Mouse (Mus musculus) heart, embryonic 12.5 days (tissue): Measurements from ENCODE around the gene Ppp2r3a. TPM values are rescaled to one million over a fixed set of nuclear protein-coding genes. Genes with fewer than 3 reads are reported as not detected.

Source experiments
- ATAC-seq: fragments of 200-750 bp; cut with Nextera tagmentation; 2 replicates; pipeline ENCODE4 v1.8.0; 2017; ENCODE audit warnings: moderate TSS enrichment, moderate library complexity; ENCODE audit not compliant: insufficient number of reproducible peaks, low FRiP score
- H3K27ac ChIP-seq: fragments of 300-500 bp; sonication (generic); 2 replicates; pipeline ENCODE4 v1.5.1; 2016; ENCODE audit warnings: mild to moderate bottlenecking, moderate library complexity; ENCODE audit not compliant: poor library complexity, severe bottlenecking
- H3K27me3 ChIP-seq: fragments of 300-500 bp; sonication (generic); replicated peaks from 2 replicates; pipeline ENCODE4 v1.6.1; 2016; ENCODE audit warnings: mild to moderate bottlenecking, moderate library complexity
- H3K36me3 ChIP-seq: fragments of 300-500 bp; sonication (generic); 2 replicates; pipeline ENCODE4 v1.6.1; 2016; ENCODE audit warnings: mild to moderate bottlenecking, moderate library complexity
- H3K4me1 ChIP-seq: fragments of 300-500 bp; sonication (generic); replicated peaks from 2 replicates; pipeline ENCODE4 v1.6.1; 2016; ENCODE audit warnings: mild to moderate bottlenecking
- H3K4me2 ChIP-seq: fragments of 300-500 bp; sonication (generic); 2 replicates; pipeline ENCODE4 v1.6.1; 2016; ENCODE audit warnings: mild to moderate bottlenecking, moderate library complexity
- H3K4me3 ChIP-seq: fragments of 300-500 bp; sonication (generic); 2 replicates; pipeline ENCODE4 v1.5.1; 2016; ENCODE audit warnings: mild to moderate bottlenecking
- H3K9ac ChIP-seq: fragments of 300-500 bp; sonication (generic); 2 replicates; pipeline ENCODE4 v1.6.1; 2016; ENCODE audit warnings: mild to moderate bottlenecking, moderate library complexity
- H3K9me3 ChIP-seq: fragments of 300-500 bp; sonication (generic); replicated peaks from 2 replicates; pipeline ENCODE4 v1.6.1; 2016; ENCODE audit warnings: mild to moderate bottlenecking, moderate library complexity
- WGBS: fragments of 180-500 bp; shearing (Covaris S2); methylation state at CpG from one replicate; pipeline ENCODE4 v1.1.7; 2016; 5-methylcytosine and 5-hydroxymethylcytosine counted together
- polyA plus RNA-seq: library from polyadenylated mRNA; unstranded; fragments of >200 nt; fragmentation: Nextera tagmentation; extraction: Ambion mirVana; gene quantifications from 2 replicates; pipeline ENCODE4 v1.2.1, GENCODE M21; 2016

Ppp2r3a gene
- 80.5 and 83.7 TPM in 2 replicates for polyA plus RNA-seq

DNA sequence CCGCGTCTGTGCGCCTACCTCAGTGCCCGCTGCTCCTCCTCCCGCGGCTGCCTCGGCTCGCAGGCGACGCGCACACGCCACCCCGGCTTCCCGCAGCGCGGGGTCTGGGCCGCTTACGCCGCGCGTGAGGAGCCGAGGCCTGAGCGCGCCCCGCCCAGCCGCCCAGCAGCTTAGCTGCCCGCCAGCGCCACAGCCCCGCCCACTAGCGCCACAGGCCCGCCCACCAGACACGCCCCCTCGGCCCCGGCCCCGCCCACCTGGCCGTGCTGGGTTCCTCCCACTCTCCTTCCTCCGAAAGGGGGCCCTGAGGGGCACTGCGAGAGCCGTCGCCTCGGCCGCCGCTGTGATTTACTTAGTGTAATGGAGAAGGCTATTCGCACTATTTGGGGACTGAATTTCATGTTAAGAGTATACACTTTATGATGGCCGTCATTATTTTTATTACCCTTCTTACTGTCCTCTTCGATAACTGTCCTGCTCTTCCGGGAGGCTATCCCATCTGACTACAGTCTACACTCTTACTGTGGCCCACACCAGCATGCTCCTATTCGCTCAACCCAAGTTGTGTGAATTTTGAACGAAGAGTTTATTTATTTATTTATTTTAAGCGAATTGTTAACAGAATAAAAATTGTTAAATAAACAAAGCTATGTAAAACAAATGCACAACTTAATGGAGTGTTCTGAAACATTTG is at the start of gene Ppp2r3a:
Gene Ppp2r3a (minus strand): TSS at position 152 of the 694 bp plus-strand sequence.
- Histone ChIP-seq H3K4me1 (peaks cover 14% of the 10 kb centered on the region), H3K27ac (peak within 1 kb of the TSS; percentile 99), H3K9me3 (no peaks in the 10 kb centered on the region), H3K36me3 (no peaks in the 10 kb centered on the region), H3K9ac (peak within 1 kb of the TSS; percentile 89), H3K27me3 (no peaks in the 10 kb centered on the region), H3K4me2 (peak within 1 kb of the TSS; percentile 80), H3K4me3 (peak within 1 kb of the TSS; percentile 92)
- peak; percentile 94 for ATAC-seq
- WGBS, result 1% methylated on average over 49 of the region's 50 CpGs

DNA sequence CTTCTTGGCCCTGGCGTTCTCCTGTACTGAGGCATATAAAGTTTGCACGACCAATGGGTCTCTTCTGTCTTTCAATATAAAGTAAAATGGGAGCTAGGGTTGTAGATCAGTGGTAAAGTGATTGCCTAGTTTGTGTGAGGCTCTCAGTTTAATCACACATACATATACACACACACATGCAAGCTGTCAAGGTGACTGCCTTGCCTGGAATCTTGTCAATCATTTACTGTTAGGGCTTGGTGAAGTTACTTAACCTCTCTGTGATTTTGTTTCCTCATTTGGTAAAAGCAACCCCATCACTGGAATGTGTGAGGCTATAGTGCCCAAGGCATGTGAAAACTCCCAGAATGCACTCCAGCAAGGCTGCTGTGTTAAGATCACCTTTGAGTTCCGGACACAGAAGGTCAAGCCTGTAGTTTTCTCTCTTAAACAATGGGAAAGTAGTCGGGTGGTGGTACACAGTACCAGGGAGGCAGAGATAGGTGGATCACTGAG is 48.9 kb upstream of the Ppp2r3a start:
- WGBS, result 78% methylated on average over 4 of the region's 4 CpGs
- no peak for ATAC-seq

DNA sequence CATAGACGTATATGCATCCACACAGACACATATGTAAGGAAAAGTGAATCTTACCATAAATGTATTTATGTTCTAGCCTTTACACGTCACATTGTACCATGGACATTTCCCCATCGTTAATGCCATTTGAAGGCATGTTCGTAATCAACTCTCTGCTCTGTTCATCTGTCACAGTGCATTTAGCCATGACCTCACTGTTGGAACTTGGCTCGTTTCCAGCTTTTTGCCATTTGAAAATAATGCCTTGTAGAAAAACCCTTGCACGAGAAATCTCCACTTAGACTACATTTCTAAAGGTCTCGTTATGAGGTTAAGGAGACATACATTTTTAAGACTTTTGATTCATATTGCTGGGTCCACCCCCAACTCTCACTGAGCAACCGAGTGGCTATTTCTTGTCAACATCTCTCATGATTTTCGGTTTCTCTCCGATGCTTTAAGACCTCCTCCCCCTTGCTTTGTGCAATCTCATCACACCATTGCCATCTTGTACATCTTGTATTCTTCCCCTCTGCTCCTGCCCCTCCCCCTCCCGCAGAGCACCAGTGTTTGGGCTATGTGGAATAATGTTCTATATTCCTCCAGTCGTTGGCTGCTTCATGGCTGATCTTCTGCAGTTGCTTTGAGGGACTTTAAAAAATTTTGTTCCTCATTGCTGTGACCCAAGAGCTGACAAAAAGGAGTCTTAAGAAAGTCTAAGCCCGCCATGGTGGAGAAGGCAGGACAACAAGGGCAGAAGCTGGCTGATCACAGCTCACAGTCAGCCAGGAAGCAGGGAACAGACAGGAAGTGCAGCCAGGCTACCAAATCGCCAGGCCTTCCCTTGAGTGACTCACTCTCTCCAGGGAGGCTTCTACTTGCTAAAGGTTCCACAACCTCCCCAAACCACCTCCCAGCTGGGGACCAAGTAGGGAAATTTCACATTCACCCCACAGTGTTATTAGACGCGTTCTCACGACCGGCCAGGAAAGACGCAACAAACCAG is 40.4 kb upstream of the Ppp2r3a start:
- H3K9ac ChIP-seq, result no peak overlapping the region

More for the DNA sequence above, 48.9 kb upstream of the Ppp2r3a start:
- Histone ChIP-seq H3K36me3 (no peaks in the 10 kb centered on the region), H3K27me3 (no peaks in the 10 kb centered on the region), H3K4me3 (no peak overlapping the region), H3K4me2 (no peak overlapping the region), H3K9ac (no peak overlapping the region), H3K4me1 (no peaks in the 10 kb centered on the region), H3K27ac (no peak overlapping the region), H3K9me3 (peaks cover 3% of the 10 kb centered on the region; the same call in 1 of the 2 replicates)

DNA sequence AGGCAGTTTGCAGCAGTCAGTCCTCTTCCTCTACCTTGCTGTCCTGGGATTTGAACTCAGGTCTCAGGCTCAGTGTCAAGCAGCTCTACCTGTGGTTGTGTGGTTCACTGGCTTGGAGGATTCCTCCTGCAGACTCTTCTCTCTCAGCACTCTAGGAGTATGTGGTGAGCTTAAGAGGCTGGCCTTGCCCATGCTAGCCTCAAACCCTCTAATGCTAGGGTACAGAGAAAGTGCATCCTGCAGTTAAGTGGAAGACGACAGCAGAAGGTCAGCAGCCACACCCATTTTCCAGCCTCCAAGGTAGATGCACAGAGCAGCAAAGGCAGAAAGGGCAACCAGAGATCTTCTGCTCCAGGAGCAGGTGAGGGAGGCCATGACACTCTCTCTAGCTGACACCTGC is 39.3 kb upstream of the Ppp2r3a start:
- WGBS, result 74% methylated on average over 1 of the region's 1 CpGs
- no peak for ATAC-seq
- no peak overlapping the region for H3K27ac ChIP-seq

More for the DNA sequence above, 40.4 kb upstream of the Ppp2r3a start:
- H3K27ac ChIP-seq, result no peak overlapping the region
- H3K36me3 ChIP-seq, result no peaks in the 10 kb centered on the region
- 0 out of 2 replicates have a peak, but pooled peaks cover 11% of the 10 kb centered on the region for H3K4me1 ChIP-seq
- ATAC-seq, result no peak
- H3K27me3 ChIP-seq, result no peaks in the 10 kb centered on the region
- 73% methylated on average over 19 of the region's 19 CpGs for WGBS
- H3K4me3 ChIP-seq, result no peak overlapping the region
- H3K4me2 ChIP-seq, result no peak overlapping the region
- peaks cover 5% of the 10 kb centered on the region; the same call in 1 of the 2 replicates for H3K9me3 ChIP-seq

DNA sequence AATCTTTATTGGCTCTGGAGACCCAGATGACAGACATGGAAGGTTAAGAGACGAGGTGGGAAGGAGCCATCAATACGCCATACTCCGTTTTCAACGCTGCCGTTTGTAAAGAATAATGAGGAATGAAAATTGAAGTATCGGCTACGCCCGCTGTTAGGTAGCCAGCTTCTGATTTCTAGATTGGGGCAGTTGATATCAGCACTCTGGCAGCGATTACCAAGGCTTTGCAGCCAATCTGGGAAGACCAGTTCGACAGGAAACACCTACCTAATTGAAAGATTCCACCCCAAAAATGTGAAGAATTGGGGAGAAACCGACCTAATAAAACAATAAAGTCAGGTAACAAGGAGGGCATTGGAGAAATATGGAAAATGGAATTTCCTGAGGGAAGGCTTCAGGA is 38.2 kb upstream of the Ppp2r3a start:
- Histone ChIP-seq H3K36me3 (no peaks in the 10 kb centered on the region), H3K9me3 (peaks cover 5% of the 10 kb centered on the region; the same call in 1 of the 2 replicates), H3K27ac (no peak overlapping the region), H3K4me2 (no peak overlapping the region), H3K4me1 (0 out of 2 replicates have a peak, but pooled peaks cover 11% of the 10 kb centered on the region), H3K27me3 (no peaks in the 10 kb centered on the region), H3K4me3 (no peak overlapping the region), H3K9ac (no peak overlapping the region)
- ATAC-seq, result no peak
- 76% methylated on average over 11 of the region's 11 CpGs for WGBS

More for the DNA sequence above, 39.3 kb upstream of the Ppp2r3a start:
- Histone ChIP-seq H3K9me3 (peaks cover 5% of the 10 kb centered on the region; the same call in 1 of the 2 replicates), H3K4me2 (no peak overlapping the region), H3K4me1 (0 out of 2 replicates have a peak, but pooled peaks cover 11% of the 10 kb centered on the region), H3K4me3 (no peak overlapping the region), H3K36me3 (no peaks in the 10 kb centered on the region), H3K27me3 (no peaks in the 10 kb centered on the region), H3K9ac (no peak overlapping the region)

DNA sequence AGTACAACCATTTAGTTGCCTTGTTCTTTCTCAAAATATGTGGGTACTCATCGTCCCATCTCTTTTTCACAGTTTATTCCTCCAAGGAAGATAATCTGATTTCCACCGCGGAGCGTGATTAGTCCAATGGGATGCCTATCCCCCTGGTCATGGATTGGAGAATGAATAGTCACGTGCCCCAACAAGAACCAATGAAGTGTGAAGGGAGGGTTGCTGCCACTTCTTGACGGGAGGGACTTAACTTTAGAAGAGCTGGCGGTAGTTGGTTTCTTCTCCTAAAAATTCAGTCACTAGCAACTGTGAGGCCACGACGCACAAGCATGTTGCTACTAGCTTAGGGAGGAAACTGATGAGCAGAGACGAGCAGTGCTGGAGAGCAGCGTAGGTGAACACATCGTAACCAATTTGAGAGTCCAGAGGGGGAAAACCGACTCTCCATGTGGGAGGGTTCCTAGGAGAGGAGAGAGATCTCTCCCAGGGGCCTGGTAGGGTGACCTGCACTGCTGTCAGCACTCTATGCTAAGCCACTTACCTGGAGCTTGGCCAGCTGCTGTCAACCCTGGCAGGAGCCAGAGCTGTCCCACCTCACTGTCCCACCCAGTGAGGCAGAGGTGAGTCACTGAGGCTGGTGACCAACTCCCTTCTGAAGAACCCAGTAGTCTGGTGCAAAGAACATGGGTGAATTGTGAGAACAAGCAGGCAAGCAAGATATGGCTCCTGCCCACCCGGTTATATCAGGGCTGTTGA is 37.5 kb upstream of the Ppp2r3a start:
- Histone ChIP-seq H3K36me3 (no peaks in the 10 kb centered on the region), H3K4me3 (no peak overlapping the region), H3K4me1 (0 out of 2 replicates have a peak, but pooled peaks cover 11% of the 10 kb centered on the region), H3K9ac (no peak overlapping the region), H3K27me3 (no peaks in the 10 kb centered on the region), H3K4me2 (no peak overlapping the region), H3K27ac (no peak overlapping the region), H3K9me3 (peaks cover 5% of the 10 kb centered on the region; the same call in 1 of the 2 replicates)
- WGBS, result 79% methylated on average over 14 of the region's 14 CpGs
- ATAC-seq, result no peak

DNA sequence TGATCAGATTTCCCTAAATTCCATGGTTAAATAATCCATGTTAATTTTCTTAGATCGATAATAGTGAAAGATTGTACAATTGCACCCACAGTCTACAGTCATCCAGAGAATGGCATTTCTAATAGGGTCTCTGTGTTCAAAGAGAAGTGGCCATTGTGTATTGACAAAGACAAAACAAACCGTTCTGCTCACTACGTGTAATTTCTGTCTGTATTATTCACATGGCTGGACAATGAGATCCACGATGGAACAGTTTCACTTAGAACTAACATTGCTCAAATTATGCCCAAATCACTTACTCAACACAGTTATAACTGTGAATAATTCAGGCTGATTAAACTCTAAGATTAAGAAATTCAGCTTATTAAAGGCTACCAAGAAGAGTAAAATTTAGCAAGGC is 35.2 kb upstream of the Ppp2r3a start:
- Histone ChIP-seq H3K9ac (no peak overlapping the region), H3K4me2 (no peak overlapping the region), H3K36me3 (no peaks in the 10 kb centered on the region), H3K4me3 (no peak overlapping the region), H3K27ac (no peak overlapping the region), H3K9me3 (no peaks in the 10 kb centered on the region), H3K27me3 (no peaks in the 10 kb centered on the region), H3K4me1 (0 out of 2 replicates have a peak, but pooled peaks cover 5% of the 10 kb centered on the region)
- ATAC-seq, result no peak
- 82% methylated on average over 4 of the region's 4 CpGs for WGBS

DNA sequence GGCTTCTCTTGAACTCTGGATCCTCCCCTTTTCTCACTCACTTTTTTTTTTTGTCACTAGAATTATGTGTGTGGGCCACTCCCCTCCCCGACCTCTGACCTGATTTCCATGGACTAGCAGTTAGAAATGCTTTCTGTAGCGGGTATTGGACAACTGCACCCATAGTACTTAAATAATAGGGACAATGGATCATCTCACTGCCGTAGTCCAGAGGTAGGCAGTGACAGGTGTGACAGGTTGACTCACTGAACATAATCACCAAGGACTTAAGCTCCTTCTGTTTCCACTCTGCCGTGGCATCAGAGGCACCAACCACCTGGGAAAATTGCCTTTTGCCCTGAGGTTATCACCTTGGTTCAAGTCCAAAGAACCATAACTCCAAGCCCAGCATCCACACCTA is 32.5 kb upstream of the Ppp2r3a start:
- ATAC-seq, result no peak
- H3K4me1 ChIP-seq, result no peaks in the 10 kb centered on the region
- H3K9me3 ChIP-seq, result no peaks in the 10 kb centered on the region
- WGBS, result 81% methylated on average over 4 of the region's 4 CpGs
- H3K9ac ChIP-seq, result no peak overlapping the region
- H3K27me3 ChIP-seq, result no peaks in the 10 kb centered on the region
- no peak overlapping the region for H3K27ac ChIP-seq
- no peaks in the 10 kb centered on the region for H3K36me3 ChIP-seq
- H3K4me2 ChIP-seq, result no peak overlapping the region
- H3K4me3 ChIP-seq, result no peak overlapping the region

DNA sequence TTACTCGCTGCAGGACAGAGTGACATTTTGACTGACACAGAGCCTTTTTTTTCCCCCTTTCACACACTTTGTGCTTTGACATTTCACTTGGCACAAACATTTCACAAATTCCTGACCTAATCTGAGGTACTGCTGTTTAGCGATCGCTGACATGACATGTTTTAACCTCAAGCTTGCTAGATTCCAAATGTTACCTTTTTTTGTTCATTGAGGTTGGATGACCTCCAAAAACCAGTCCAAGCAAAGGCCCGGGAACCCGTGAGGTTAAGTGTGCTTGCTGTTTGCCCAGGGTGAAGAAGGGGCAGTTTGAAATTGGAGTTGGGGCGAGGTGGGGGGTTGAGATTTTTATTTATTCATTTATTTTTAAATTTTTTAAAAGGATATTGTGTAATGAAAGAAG is 31.1 kb upstream of the Ppp2r3a start:
- H3K4me1 ChIP-seq, result no peaks in the 10 kb centered on the region
- no peaks in the 10 kb centered on the region for H3K27me3 ChIP-seq
- no peaks in the 10 kb centered on the region for H3K9me3 ChIP-seq
- H3K9ac ChIP-seq, result no peak overlapping the region
- H3K27ac ChIP-seq, result no peak overlapping the region
- no peak for ATAC-seq
- H3K4me2 ChIP-seq, result no peak overlapping the region
- no peaks in the 10 kb centered on the region for H3K36me3 ChIP-seq
- 58% methylated on average over 6 of the region's 6 CpGs for WGBS
- H3K4me3 ChIP-seq, result no peak overlapping the region

DNA sequence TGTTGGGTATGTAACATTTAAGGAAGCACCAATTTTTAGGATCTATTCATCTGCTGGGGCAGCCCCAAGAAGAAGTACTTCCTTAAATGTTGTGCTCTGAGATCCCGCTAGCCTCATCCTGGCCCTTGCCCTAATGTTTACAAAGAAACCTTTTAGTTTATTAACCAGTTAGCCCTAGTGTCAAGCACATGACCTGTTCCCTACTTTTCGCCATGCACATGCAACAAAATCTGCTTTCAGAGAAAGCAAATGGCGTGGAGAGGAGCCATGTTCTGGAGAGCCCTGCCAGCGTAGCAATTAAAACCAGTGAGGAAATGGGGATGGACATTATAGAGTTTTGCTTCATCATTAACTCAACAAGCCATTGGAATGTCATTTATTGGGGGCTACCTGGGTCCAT is 30.3 kb upstream of the Ppp2r3a start:
- Histone ChIP-seq H3K4me2 (no peak overlapping the region), H3K4me1 (no peaks in the 10 kb centered on the region), H3K9ac (no peak overlapping the region), H3K4me3 (no peak overlapping the region), H3K9me3 (no peaks in the 10 kb centered on the region), H3K36me3 (no peaks in the 10 kb centered on the region), H3K27ac (no peak overlapping the region), H3K27me3 (no peaks in the 10 kb centered on the region)
- 88% methylated on average over 4 of the region's 4 CpGs for WGBS
- ATAC-seq, result no peak
